Mouse (Mus musculus) right cerebral cortex, postnatal 36 days (tissue): ENCODE measurements around the gene Dab2.

Experiments
- DNase-seq, 2 experiments: peaks; one replicate each; pipeline ENCODE4 v3.0.0; 2022; ENCODE audit warnings: low spot score in 2 of 2, mixed read lengths in 1 of 2

The Dab2 gene

GRCm38 (mm10) chr15:6299554-6299953 lies at the start of gene Dab2:
Gene Dab2 (plus strand): TSS chr15:6299788.
- DNase-seq: no peak

DNA sequence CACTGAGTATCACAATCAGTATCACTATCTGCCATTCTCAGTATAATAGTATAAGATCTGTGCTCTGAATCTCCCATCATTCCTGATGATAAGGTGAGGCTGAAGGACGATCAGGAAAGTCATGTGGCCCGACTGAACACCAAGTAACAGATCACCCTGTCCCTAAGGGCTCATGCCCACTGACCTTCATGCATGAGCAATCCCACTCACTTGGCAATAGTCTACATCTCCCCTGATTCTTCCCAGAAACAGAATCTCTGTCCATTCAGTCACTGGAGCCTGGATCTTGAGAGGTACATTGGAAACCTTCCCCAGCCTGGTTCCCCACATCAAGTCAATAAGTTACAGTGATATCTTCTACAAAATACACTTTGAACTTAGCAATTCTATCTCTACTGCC lies 46.1 kb upstream of the Dab2 start:
- DNase-seq: no peak

GRCm38 (mm10) chr15:6254383-6254782 lies 45.2 kb upstream of the Dab2 start:
- DNase-seq: no peak

- no peak for DNase-seq
Observed at GRCm38 (mm10) chr15:6257049-6257448, 42.5 kb upstream of the Dab2 start.

DNA sequence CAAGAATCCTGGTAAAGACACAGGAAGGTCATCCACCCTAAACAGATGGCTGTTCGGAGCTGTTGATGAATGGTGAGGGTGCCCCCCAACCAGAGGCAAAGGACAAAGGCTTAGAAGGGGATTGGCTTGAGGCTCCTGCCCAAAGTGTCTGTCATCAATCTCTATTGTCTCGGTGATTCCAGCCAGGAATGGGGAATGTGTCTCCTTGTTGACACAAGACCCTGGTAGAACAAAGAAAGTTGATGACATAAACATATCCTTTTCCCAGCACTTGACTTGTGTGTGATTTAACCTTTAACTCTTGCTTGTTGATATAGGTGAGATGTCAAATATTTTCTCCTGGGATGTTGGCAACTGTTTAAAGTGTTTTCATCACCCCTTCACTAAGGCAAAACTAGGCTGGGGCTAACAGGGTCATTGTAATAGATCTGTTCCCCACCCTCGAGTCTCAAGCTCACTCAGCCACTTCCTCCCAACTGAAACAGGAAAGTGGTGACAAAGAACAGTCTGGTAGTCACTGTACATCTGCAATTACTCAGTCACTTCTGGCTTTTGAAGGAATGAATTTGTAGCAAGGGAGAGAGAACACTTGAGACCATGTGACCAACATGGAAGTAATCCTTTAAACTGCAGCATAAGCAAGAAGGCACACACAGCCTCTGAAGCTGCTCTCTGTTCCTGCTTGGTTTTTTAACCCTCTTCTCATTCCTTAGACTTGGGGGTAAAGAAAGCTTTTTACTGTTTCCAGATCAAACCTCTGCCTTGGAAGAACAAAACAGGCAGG lies 39.4 kb upstream of the Dab2 start:
- no peak for DNase-seq

GRCm38 (mm10) chr15:6260741-6261430 lies 38.7 kb upstream of the Dab2 start:
- no peak for DNase-seq

DNA sequence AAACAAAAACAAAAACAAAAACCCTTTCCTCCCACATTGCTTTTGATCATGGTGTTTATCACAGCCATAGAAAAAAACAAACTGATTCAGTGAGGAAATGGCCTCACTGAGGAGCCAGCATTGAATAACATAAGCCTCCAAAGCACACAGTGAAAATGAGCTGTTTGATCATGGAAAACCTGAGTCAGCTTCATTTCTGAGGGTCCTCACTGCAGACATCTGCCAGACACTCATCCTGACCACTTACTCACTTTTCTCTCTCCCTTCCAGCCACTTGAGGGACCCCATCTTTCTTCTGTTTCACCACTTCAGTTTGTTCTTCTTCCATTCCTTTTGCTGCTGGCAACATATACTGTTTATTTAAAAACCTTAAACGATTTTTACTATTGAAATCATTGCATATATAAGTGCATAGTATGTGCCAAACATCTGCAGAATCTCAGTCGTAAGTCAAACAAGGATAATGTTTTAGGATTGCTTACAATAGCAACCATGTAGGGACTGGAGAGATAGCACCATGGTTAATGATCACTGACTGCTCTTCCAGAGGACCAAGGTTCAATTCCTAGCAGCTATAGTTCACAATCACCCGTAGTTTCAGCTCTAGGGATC lies 32.3 kb upstream of the Dab2 start:
- no peak for DNase-seq

DNA sequence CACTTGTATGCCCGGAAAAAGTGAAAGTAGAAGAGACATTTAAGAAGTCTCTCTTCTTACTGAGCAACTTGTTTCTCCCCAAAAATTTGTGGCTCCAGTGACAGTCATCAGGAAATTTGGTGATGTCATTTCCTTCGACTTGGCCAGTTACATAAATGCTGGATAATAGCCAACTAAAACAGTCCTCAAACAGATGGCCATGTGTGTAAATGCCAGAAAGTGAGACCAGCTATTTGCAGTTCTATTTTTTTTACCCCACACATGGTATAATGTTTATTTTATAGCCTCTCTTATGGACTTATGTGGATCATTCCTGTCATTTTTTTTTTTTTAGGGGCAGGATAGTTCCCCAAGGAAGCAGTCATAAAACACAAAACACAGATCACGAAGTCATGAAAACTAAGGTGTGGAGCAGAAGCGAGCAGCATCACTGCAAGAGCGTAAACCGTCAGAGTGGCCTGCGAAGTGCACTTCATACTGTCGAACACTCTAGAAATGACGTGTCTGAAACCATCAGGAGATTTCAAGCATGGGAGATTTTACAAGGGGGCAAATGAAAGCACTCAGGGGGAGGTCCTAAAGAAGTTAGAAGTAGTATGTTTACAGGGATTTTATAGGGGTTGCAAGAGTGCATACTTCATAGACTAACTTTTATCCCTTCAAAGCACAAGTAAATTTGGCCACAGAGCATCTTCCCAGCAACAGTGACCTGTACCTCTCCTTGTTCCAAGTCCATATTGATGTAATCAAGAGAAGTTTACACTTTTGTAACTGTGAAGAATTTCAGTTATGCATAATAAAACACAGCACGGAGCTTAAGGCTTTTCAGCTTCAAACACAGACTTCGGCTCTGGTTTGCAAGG lies 20.8 kb upstream of the Dab2 start:
- DNase-seq: no peak

- DNase-seq: no peak
Observed at GRCm38 (mm10) chr15:6280021-6280451, 19.6 kb upstream of the Dab2 start.

- no peak for DNase-seq
Observed at GRCm38 (mm10) chr15:6283249-6283648, 16.3 kb upstream of the Dab2 start.

DNA sequence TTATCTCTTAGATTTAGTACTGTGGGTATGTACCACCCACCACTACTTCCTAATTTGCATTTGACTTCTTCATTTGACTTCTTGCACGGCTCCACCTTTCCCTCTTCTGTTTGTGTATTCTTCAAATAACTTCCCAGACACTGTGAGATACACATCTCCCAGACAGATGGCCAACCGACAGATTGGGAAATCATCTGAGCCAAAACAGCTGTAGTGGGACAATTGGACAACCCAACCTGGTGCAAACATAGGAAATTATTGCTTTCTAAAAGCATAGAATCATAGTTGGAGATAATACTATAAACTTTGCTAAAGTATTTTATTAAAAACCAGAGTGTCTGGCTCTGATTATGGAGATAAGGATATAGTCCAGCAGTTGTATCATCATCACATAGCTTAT lies 3.5 kb upstream of the Dab2 start:
- DNase-seq: no peak

GRCm38 (mm10) chr15:6298726-6299125 lies 862 bp upstream of the Dab2 start:
- DNase-seq: no peak

DNA sequence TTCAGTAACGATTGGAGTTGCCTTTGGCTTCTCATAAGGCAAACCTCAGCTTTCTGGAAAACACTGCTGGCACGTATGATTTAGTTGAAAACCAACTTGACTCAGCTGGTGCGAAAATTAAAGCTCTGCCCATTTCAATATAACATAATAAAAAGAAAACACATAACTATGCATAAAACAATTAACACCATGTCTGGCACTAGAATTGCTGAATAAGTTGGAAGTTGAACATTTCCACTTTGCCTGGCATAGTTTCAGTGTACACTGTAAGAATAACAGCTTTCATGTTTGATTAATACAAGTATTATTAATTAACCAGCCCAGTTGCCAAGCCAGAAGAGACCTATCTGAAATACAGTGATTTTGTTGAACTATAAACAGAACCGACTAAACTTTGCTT lies 2.6 kb downstream of the Dab2 start:
- DNase-seq: no peak

- no peak for DNase-seq
Observed at GRCm38 (mm10) chr15:6303822-6304221, 4.2 kb downstream of the Dab2 start.

DNA sequence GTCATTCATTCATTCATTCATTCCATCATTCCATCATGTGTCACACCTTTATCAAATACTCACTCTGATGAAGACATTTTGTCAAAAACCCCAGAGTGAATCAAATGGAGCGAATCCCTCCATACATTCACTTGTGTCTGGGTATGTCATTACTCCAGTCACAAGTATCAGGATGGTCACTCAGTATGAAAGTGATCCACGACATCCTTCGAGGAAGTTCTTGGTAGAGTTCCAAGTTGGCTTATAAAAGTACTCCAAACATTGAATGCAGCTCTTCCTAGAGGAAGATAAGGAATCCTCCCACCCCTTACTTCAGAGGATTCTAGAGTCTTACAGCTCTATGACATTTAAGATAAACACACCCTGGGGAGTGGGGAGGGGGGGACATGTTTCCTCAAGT lies 10.0 kb downstream of the Dab2 start:
- DNase-seq: no peak

- no peak for DNase-seq
Observed at GRCm38 (mm10) chr15:6310417-6310816, 10.8 kb downstream of the Dab2 start.

DNA sequence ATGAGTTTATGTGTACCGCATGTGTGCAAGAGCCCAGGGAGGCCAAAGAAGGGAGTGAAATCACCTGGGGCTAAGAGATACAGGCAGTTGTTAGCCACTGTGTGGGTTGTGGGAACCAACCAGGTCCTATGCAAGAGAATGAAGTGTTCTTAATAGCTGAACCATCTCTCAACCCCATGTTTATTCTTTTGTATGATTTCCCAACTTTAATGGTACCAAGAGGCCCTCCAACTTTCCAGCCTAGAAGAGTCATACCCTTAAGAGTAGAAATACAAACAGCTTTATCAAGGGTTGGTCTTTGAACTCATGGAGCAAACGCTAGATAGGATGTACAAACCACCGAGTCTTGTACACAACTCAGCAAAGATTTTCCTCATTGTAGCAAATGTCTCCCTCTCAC lies 12.8 kb downstream of the Dab2 start:
- no peak for DNase-seq

DNA sequence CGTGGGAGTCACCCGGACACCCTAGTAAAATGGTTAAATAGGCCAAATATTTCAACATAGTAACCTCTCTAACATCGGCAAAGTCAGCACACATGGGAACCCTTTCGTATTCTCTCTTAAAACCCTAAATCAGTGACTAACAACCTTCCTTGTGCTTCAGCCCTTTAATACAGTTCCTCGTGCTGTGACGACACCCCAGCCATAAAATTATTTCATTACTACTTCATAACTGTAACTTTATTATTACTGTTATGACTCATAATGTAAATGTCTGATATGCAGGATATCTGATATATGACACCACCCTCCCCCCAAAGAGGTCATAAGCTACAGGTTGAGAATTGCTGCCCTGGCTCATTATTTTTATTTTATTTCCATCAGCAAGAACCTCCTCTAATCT lies 19.8 kb downstream of the Dab2 start:
- DNase-seq: no peak

DNA sequence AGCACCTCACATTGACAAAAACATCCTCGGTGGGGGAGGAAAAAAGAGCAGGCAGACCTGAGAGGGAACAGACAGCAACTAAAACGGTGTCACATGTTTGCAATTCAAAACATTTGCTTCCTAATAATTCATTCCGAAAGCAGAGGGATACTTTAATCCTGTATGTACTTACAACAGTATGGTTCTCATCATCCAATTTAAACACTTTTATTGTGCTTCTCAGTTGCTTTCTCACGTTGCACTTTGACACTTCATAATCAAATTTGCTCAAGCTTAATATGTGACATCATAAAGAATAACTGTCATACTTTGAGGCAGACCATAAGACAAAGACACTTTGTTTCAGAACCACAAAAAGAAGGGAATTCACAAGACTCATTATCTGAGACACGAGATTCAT lies 20.9 kb downstream of the Dab2 start:
- DNase-seq: no peak

DNA sequence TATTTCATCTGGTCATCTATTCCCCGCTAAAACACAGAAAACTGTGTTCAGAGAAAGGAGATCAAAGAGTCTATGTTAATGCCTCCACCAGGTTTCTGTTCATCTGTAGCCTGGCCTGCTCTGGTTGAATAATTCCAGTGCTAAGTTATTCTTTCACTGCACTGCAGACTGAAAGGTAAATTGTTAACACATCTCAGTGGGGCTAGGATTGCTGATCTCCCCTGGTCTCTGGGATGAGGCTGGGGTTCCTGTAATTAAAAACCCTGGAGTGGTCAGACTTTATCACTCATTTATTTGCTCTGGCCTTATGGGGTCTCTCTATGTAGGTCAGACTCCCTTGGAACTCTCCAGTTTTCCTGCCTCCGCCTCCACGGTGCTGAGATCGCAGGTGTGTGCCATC lies 21.7 kb downstream of the Dab2 start:
- no peak for DNase-seq

DNA sequence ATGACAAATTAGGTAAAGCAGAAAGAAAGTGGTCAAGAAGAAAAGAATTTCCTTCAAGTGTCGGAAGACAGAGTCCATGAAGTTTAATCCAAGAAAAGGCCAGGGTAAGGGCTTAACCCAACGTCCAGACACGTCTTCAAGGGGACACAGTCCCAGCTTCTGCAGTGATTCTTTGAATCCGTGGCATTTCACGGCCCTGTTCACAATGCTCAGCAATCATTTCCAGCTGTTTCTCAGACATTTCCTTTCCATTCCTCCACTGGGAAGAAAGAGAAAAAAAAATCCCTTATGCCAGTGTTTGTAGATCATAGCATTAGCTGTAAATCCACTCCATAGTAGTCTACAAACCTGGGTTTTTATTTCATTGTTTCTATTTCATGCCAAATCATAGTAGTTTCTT lies 22.7 kb downstream of the Dab2 start:
- DNase-seq: no peak

DNA sequence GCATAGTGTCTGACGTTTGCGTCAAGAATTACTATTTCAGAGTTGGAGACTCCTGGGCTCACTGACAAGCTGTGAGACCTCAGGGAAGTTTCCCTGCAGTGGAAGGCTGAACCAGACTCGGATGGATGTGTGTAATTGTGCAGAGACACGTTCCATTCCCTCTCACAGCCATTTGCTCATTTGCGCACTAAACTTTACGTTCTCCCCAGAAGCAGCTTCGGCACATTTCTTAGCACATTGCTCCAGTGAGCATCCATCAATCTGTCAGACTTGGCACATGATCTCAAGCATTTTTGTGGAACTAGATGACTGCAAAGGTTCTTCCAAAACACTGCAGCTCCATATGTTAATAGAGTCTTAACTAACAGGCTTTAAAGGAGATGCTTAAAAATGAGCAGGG lies 24.0 kb downstream of the Dab2 start:
- DNase-seq: peak in 1 of 2 experiments; percentile 1
